Mouse (Mus musculus): ENCODE data around the gene Olfr143.

The Olfr143 gene

GRCm38 (mm10) chr9:38252474-38252873 is at the start of gene Olfr143:
Olfr143 (plus strand) TSS chr9:38252774.
- ATAC-seq (ENCODE audit: insufficient number of reproducible peaks, low FRiP score, low TSS enrichment), result no peak

GRCm38 (mm10) chr9:38208065-38208464 is 44.5 kb upstream of the Olfr143 start, which contains the start of gene Olfr893:
Olfr893 (plus strand) TSS chr9:38208365.
- ATAC-seq (ENCODE audit: insufficient number of reproducible peaks, low FRiP score, low TSS enrichment), result no peak

- ATAC-seq (ENCODE audit: insufficient number of reproducible peaks, low FRiP score, low TSS enrichment), result no peak
These were observed 34.8 kb upstream of the Olfr143 start, which contains the start of gene Olfr894 for GRCm38 (mm10) chr9:38217755-38218154. Olfr894 (plus strand) TSS chr9:38218055.

GRCm38 (mm10) chr9:38267551-38267950 is 15.0 kb downstream of the Olfr143 start, which contains the start of gene Olfr895:
Olfr895 (plus strand) TSS chr9:38267851.
- no peak for ATAC-seq (ENCODE audit: insufficient number of reproducible peaks, low FRiP score, low TSS enrichment)

GRCm38 (mm10) chr9:38290807-38291206 is 38.2 kb downstream of the Olfr143 start, which contains the start of gene Olfr896-ps1:
Olfr896-ps1 (plus strand) TSS chr9:38291107.
- ATAC-seq (ENCODE audit: insufficient number of reproducible peaks, low FRiP score, low TSS enrichment), result no peak
